Mouse (Mus musculus): ENCODE measurements at regions not wholly inside any gene's neighbourhood (a gene's known extent, or its start where the extent isn't known, plus 50 kb on each side); places are given as distances from the start of the nearest gene placed in this dataset.
A peak's percentile ranks its signal among the peaks of the same experiment; 100 is the strongest.

GRCm38 (mm10) chr2:178727930-178728793 is 297.8 kb downstream of the Cdh26 start:
- H3K4me3 ChIP-seq (ENCODE audit: insufficient read depth, low read depth, low read length): no peak overlapping the region
- TF ChIP-seq CTCF (IDR thresholded peaks at IDR 0.05; ENCODE audit: insufficient read depth, low read depth, low read length) (no peak), POLR2A (IDR thresholded peaks at IDR 0.05; ENCODE audit: insufficient read depth, low read depth, low read length) (no peak)
- H3K4me1 ChIP-seq (ENCODE audit: control insufficient read depth, insufficient read depth, low read length): peaks cover 19% of the 10 kb centered on the region
- H3K27ac ChIP-seq (ENCODE audit: insufficient read depth, low read depth, low read length): 0 out of 2 replicates have a peak overlapping the region, but pooled peaks have one; percentile 37
- 21% methylated on average over 17 of the region's 17 CpGs for WGBS

- 12% methylated on average over 7 of the region's 7 CpGs for WGBS
- Histone ChIP-seq H3K27ac (ENCODE audit: insufficient read depth, low read depth, low read length) (0 out of 2 replicates have a peak overlapping the region, but pooled peaks have one; percentile 37), H3K4me1 (ENCODE audit: control insufficient read depth, insufficient read depth, low read length) (peaks cover 19% of the 10 kb centered on the region), H3K4me3 (ENCODE audit: insufficient read depth, low read depth, low read length) (no peak overlapping the region)
- TF ChIP-seq CTCF (IDR thresholded peaks at IDR 0.05; ENCODE audit: insufficient read depth, low read depth, low read length) (no peak), POLR2A (IDR thresholded peaks at IDR 0.05; ENCODE audit: insufficient read depth, low read depth, low read length) (no peak)
Observed at GRCm38 (mm10) chr2:178728794-178729120, 298.4 kb downstream of the Cdh26 start.

- TF ChIP-seq POLR2A (IDR thresholded peaks at IDR 0.05; ENCODE audit: insufficient read depth, low read depth, low read length) (no peak), CTCF (IDR thresholded peaks at IDR 0.05; ENCODE audit: insufficient read depth, low read depth, low read length) (no peak)
- 49% methylated on average over 2 of the region's 2 CpGs for WGBS
- H3K4me3 ChIP-seq (ENCODE audit: insufficient read depth, low read depth, low read length): no peak overlapping the region
- H3K27ac ChIP-seq (ENCODE audit: insufficient read depth, low read depth, low read length): no peak overlapping the region
- no peaks in the 10 kb centered on the region for H3K4me1 ChIP-seq (ENCODE audit: control insufficient read depth, insufficient read depth, low read length)
Observed at GRCm38 (mm10) chr2:178735099-178735498, 304.8 kb downstream of the Cdh26 start.

GRCm38 (mm10) chr2:178744617-178745016 is 314.3 kb downstream of the Cdh26 start:
- Histone ChIP-seq H3K4me3 (ENCODE audit: insufficient read depth, low read depth, low read length) (no peak overlapping the region), H3K27ac (ENCODE audit: insufficient read depth, low read depth, low read length) (no peak overlapping the region), H3K4me1 (ENCODE audit: control insufficient read depth, insufficient read depth, low read length) (peaks cover 7% of the 10 kb centered on the region)
- TF ChIP-seq CTCF (IDR thresholded peaks at IDR 0.05; ENCODE audit: insufficient read depth, low read depth, low read length): no peak
- TF ChIP-seq POLR2A (IDR thresholded peaks at IDR 0.05; ENCODE audit: insufficient read depth, low read depth, low read length): no peak
- 79% methylated on average over 4 of the region's 4 CpGs for WGBS

GRCm38 (mm10) chr2:178745296-178746015 is 315.1 kb downstream of the Cdh26 start:
- no peak for TF ChIP-seq CTCF (IDR thresholded peaks at IDR 0.05; ENCODE audit: insufficient read depth, low read depth, low read length)
- TF ChIP-seq POLR2A (IDR thresholded peaks at IDR 0.05; ENCODE audit: insufficient read depth, low read depth, low read length): no peak
- H3K4me1 ChIP-seq (ENCODE audit: control insufficient read depth, insufficient read depth, low read length): peaks cover 7% of the 10 kb centered on the region
- 54% methylated on average over 14 of the region's 14 CpGs for WGBS
- H3K27ac ChIP-seq (ENCODE audit: insufficient read depth, low read depth, low read length): no peak overlapping the region
- H3K4me3 ChIP-seq (ENCODE audit: insufficient read depth, low read depth, low read length): no peak overlapping the region

- Histone ChIP-seq H3K27ac (ENCODE audit: insufficient read depth, low read depth, low read length) (no peak overlapping the region), H3K4me1 (ENCODE audit: control insufficient read depth, insufficient read depth, low read length) (peaks cover 2% of the 10 kb centered on the region; the same call in 1 of the 2 replicates), H3K4me3 (ENCODE audit: insufficient read depth, low read depth, low read length) (no peak overlapping the region)
- 74% methylated on average over 1 of the region's 1 CpGs for WGBS
- TF ChIP-seq POLR2A (IDR thresholded peaks at IDR 0.05; ENCODE audit: insufficient read depth, low read depth, low read length) (no peak), CTCF (IDR thresholded peaks at IDR 0.05; ENCODE audit: insufficient read depth, low read depth, low read length) (no peak)
Observed at GRCm38 (mm10) chr2:178751247-178751646, 320.9 kb downstream of the Cdh26 start.

GRCm38 (mm10) chr2:178758366-178758765 is 328.0 kb downstream of the Cdh26 start:
- WGBS: 14% methylated on average over 2 of the region's 2 CpGs
- H3K4me3 ChIP-seq (ENCODE audit: insufficient read depth, low read depth, low read length): no peak overlapping the region
- no peak overlapping the region for H3K27ac ChIP-seq (ENCODE audit: insufficient read depth, low read depth, low read length)
- TF ChIP-seq POLR2A (IDR thresholded peaks at IDR 0.05; ENCODE audit: insufficient read depth, low read depth, low read length) (no peak), CTCF (IDR thresholded peaks at IDR 0.05; ENCODE audit: insufficient read depth, low read depth, low read length) (peak; percentile 29; the same call in 1 of the 2 replicates)
- H3K4me1 ChIP-seq (ENCODE audit: control insufficient read depth, insufficient read depth, low read length): peaks cover 4% of the 10 kb centered on the region; the same call in 1 of the 2 replicates

GRCm38 (mm10) chr2:178768526-178768925 is 338.2 kb downstream of the Cdh26 start:
- H3K4me3 ChIP-seq (ENCODE audit: insufficient read depth, low read depth, low read length): no peak overlapping the region
- WGBS: 81% methylated on average over 4 of the region's 4 CpGs
- TF ChIP-seq POLR2A (IDR thresholded peaks at IDR 0.05; ENCODE audit: insufficient read depth, low read depth, low read length) (no peak), CTCF (IDR thresholded peaks at IDR 0.05; ENCODE audit: insufficient read depth, low read depth, low read length) (no peak)

GRCm38 (mm10) chr2:178769001-178769400 is 338.7 kb downstream of the Cdh26 start:
- Histone ChIP-seq H3K4me1 (ENCODE audit: control insufficient read depth, insufficient read depth, low read length) (no peaks in the 10 kb centered on the region), H3K4me3 (ENCODE audit: insufficient read depth, low read depth, low read length) (no peak overlapping the region), H3K27ac (ENCODE audit: insufficient read depth, low read depth, low read length) (no peak overlapping the region)
- TF ChIP-seq CTCF (IDR thresholded peaks at IDR 0.05; ENCODE audit: insufficient read depth, low read depth, low read length) (no peak), POLR2A (IDR thresholded peaks at IDR 0.05; ENCODE audit: insufficient read depth, low read depth, low read length) (no peak)
- WGBS: 86% methylated on average over 4 of the region's 4 CpGs

More at GRCm38 (mm10) chr2:178768526-178768925, 338.2 kb downstream of the Cdh26 start:
- Histone ChIP-seq H3K27ac (ENCODE audit: insufficient read depth, low read depth, low read length) (no peak overlapping the region), H3K4me1 (ENCODE audit: control insufficient read depth, insufficient read depth, low read length) (no peaks in the 10 kb centered on the region)
